Mouse (Mus musculus): ENCODE results near the gene Herc3. TPM values are rescaled to one million over a fixed set of nuclear protein-coding genes. Genes with fewer than 3 reads are reported as not detected.

The Herc3 gene
- polyA plus RNA-seq, 1 experiment from 2014 or later, result 13.8 TPM

DNA sequence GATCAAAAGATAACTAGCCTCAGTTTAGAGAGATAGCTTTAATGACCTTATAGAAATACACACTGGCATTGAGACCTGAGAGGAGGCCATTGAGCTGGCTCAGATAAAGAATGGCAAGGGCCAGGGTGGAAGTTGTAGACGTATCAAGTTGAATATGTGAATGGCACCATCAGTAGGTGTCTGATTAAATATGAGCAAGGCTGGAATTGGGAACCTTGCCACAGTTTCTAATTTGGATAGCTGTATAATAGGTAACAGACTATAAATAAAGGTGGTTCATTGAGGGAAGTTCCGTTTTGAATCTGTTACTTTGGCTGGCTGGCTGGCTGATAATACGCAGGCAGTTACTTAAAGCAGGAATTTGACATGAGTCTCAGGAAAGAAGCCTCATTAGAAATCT, 65.4 kb downstream of the Herc3 start:
- Histone ChIP-seq H3K4me3 (ENCODE audit: low read depth, low read length) (no peak overlapping the region), H3K27me3 (replicated peaks; ENCODE audit: control insufficient read depth, insufficient read depth, low read length) (no peaks in the 10 kb centered on the region), H3K4me2 (ENCODE audit: low read depth, low read length) (no peak overlapping the region), H3K27ac (replicated peaks; ENCODE audit: low read depth, low read length) (no peak overlapping the region), H3K36me3 (ENCODE audit: control insufficient read depth, insufficient read depth, low read length) (peaks cover 5% of the 10 kb centered on the region; the same call in 1 of the 2 replicates), H3K4me1 (ENCODE audit: control insufficient read depth, insufficient read depth, low read length) (no peaks in the 10 kb centered on the region), H3K9me3 (ENCODE audit: control insufficient read depth, low read length) (no peaks in the 10 kb centered on the region), H3K9ac (ENCODE audit: low read depth, low read length) (no peak overlapping the region)
- DNase-seq (ENCODE audit: low spot score) (no peak), ATAC-seq (ENCODE audit: low read depth) (no peak)
- 87% methylated on average over 3 of the region's 3 CpGs for WGBS

DNA sequence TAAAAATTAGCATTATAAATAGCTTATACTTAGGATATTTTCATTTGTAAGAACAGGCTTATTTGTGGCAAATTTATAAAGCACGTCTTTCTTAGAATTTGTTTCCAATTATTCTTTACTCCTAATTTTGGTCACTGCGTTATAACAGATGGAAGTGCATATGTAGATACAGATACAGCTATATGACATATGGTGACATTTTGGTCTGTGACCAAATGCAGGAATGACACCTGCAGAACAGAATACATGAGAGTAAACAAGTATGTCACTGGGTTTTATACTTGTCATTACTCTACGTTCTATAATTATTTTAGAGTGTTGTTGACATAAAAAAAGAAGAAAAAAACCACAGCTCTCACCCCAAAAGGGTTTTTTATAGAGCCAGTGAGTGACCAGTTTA, 67.8 kb downstream of the Herc3 start:
- 85% methylated on average over 3 of the region's 3 CpGs for WGBS

DNA sequence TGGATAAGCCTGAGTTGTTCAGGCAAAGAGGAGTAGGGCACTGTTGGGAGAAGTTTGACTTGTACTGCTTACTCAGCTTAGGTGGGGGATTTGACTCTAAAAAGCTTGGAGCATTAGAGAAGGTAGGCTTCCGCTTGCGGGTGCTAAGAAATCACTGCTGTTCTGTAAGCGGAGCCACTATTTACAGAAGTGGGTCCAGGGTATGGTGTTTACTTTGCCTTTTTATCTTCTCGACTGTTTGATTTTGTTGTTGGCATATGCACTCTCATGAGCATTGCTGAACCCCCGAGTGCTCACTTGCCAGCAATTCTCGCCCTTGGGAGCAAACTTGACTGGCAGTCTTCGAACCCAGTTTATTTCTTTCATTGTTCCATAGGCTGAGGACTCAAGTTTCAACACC, 69.3 kb downstream of the Herc3 start:
- H3K9me3 ChIP-seq (ENCODE audit: control insufficient read depth, low read length), result 0 out of 2 replicates have a peak, but pooled peaks cover 4% of the 10 kb centered on the region
- no peak overlapping the region for H3K4me3 ChIP-seq (ENCODE audit: low read depth, low read length)
- H3K9ac ChIP-seq (ENCODE audit: low read depth, low read length), result no peak overlapping the region
- WGBS, result 78% methylated on average over 7 of the region's 7 CpGs
- no peaks in the 10 kb centered on the region for H3K4me1 ChIP-seq (ENCODE audit: control insufficient read depth, insufficient read depth, low read length)
- H3K4me2 ChIP-seq (ENCODE audit: low read depth, low read length), result no peak overlapping the region
- H3K27ac ChIP-seq (replicated peaks; ENCODE audit: low read depth, low read length), result no peak overlapping the region
- no peaks in the 10 kb centered on the region for H3K36me3 ChIP-seq (ENCODE audit: control insufficient read depth, insufficient read depth, low read length)
- no peaks in the 10 kb centered on the region for H3K27me3 ChIP-seq (replicated peaks; ENCODE audit: control insufficient read depth, insufficient read depth, low read length)
- ATAC-seq (ENCODE audit: low read depth), result no peak; the same call in 1 of the 2 replicates
- no peak for DNase-seq (ENCODE audit: low spot score)

More for the DNA sequence above, 67.8 kb downstream of the Herc3 start:
- no peaks in the 10 kb centered on the region for H3K27me3 ChIP-seq (replicated peaks; ENCODE audit: control insufficient read depth, insufficient read depth, low read length)
- peaks cover 5% of the 10 kb centered on the region; the same call in 1 of the 2 replicates for H3K36me3 ChIP-seq (ENCODE audit: control insufficient read depth, insufficient read depth, low read length)
- ATAC-seq (ENCODE audit: low read depth) (no peak), DNase-seq (ENCODE audit: low spot score) (no peak)
- H3K9ac ChIP-seq (ENCODE audit: low read depth, low read length), result no peak overlapping the region
- no peaks in the 10 kb centered on the region for H3K9me3 ChIP-seq (ENCODE audit: control insufficient read depth, low read length)
- no peak overlapping the region for H3K27ac ChIP-seq (replicated peaks; ENCODE audit: low read depth, low read length)
- H3K4me1 ChIP-seq (ENCODE audit: control insufficient read depth, insufficient read depth, low read length), result no peaks in the 10 kb centered on the region
- H3K4me2 ChIP-seq (ENCODE audit: low read depth, low read length), result no peak overlapping the region
- H3K4me3 ChIP-seq (ENCODE audit: low read depth, low read length), result no peak overlapping the region

DNA sequence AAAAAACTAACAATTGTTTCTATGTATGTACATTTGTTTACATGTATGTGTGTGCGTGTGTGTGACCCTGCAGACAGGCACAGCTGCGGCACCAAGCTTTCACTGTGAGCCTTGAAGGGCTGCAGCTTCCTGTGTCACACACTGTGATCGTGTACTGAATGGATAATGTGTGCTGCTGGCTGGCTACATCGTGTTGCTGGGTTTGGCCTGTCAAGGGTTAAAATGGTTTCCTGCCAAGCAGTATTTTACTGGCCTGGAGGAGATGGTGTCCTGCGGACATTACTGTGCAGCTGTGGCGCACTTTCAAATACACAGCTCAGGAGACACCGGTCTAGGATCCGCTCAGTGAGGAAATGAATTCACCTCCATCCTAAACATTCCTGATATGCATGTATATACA, 71.9 kb downstream of the Herc3 start:
- ATAC-seq (ENCODE audit: low read depth) (peak; percentile 27; the same call in 1 of the 2 replicates), DNase-seq (ENCODE audit: low spot score) (no peak)
- no peak overlapping the region for H3K4me3 ChIP-seq (ENCODE audit: low read depth, low read length)
- no peak overlapping the region for H3K27ac ChIP-seq (replicated peaks; ENCODE audit: low read depth, low read length)
- H3K4me1 ChIP-seq (ENCODE audit: control insufficient read depth, insufficient read depth, low read length), result no peaks in the 10 kb centered on the region
- 25% methylated on average over 8 of the region's 8 CpGs for WGBS
- no peak overlapping the region for H3K9ac ChIP-seq (ENCODE audit: low read depth, low read length)
- no peaks in the 10 kb centered on the region for H3K27me3 ChIP-seq (replicated peaks; ENCODE audit: control insufficient read depth, insufficient read depth, low read length)
- no peaks in the 10 kb centered on the region for H3K36me3 ChIP-seq (ENCODE audit: control insufficient read depth, insufficient read depth, low read length)
- no peak overlapping the region for H3K4me2 ChIP-seq (ENCODE audit: low read depth, low read length)
- H3K9me3 ChIP-seq (ENCODE audit: control insufficient read depth, low read length), result peaks cover 29% of the 10 kb centered on the region

DNA sequence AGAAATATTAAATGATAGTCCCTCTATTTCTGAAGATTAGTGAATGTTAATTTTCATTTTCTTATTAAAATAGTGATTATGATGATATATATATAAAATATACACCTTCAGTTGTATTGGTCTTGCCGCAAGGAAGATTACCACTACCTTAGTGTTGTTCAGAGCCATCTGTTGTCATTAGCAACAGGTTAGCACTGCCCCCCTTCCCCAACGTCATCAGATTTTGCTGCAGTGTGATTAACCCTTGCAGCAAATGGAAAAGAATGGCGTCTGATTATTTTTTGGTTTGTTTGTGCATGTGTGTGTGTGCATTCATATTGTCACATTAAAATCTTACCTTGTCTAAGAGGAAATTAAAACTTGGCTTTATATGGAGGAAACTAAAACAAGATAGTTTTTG, 73.3 kb downstream of the Herc3 start:
- no peaks in the 10 kb centered on the region for H3K36me3 ChIP-seq (ENCODE audit: control insufficient read depth, insufficient read depth, low read length)
- no peak overlapping the region for H3K9ac ChIP-seq (ENCODE audit: low read depth, low read length)
- DNase-seq (ENCODE audit: low spot score) (no peak), ATAC-seq (ENCODE audit: low read depth) (no peak)
- H3K9me3 ChIP-seq (ENCODE audit: control insufficient read depth, low read length), result peaks cover 34% of the 10 kb centered on the region
- no peaks in the 10 kb centered on the region for H3K27me3 ChIP-seq (replicated peaks; ENCODE audit: control insufficient read depth, insufficient read depth, low read length)
- WGBS, result 45% methylated on average over 3 of the region's 3 CpGs
- H3K4me3 ChIP-seq (ENCODE audit: low read depth, low read length), result no peak overlapping the region
- no peak overlapping the region for H3K4me2 ChIP-seq (ENCODE audit: low read depth, low read length)
- H3K4me1 ChIP-seq (ENCODE audit: control insufficient read depth, insufficient read depth, low read length), result no peaks in the 10 kb centered on the region
- no peak overlapping the region for H3K27ac ChIP-seq (replicated peaks; ENCODE audit: low read depth, low read length)

DNA sequence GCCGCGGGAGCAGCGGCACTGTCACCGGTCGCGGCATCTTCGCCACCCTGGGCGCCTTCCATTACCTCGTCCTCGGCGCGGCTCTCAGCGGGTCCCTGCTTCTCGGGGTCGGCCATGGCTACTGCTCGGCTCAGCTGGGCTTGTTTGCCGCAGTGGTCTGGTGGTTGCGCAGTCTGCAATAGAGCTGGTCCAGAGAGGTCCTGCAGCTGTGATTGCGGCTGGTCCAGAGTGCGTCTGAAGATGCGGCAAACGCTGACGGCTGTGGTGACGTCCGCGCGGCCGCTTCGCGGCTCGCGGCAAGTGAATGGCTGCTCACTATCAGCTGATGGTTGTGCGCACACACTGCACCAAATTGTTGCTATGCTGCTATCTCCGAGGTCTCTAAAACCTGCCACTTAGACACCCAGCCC, 75.6 kb downstream of the Herc3 start, which contains the start of gene Nap1l5:
TSS of gene Nap1l5 (minus strand) at position 225 of the 410 bp plus-strand sequence.
- ATAC-seq (ENCODE audit: low read depth) (peak; percentile 80), DNase-seq (ENCODE audit: low spot score) (no peak)
- Histone ChIP-seq H3K36me3 (ENCODE audit: control insufficient read depth, insufficient read depth, low read length) (no peaks in the 10 kb centered on the region), H3K27me3 (replicated peaks; ENCODE audit: control insufficient read depth, insufficient read depth, low read length) (no peaks in the 10 kb centered on the region), H3K9me3 (ENCODE audit: control insufficient read depth, low read length) (peaks cover 34% of the 10 kb centered on the region), H3K4me3 (ENCODE audit: low read depth, low read length) (peak within 1 kb of the TSS; percentile 41), H3K27ac (replicated peaks; ENCODE audit: low read depth, low read length) (no peak within 1 kb of the TSS), H3K4me2 (ENCODE audit: low read depth, low read length) (peak within 1 kb of the TSS; percentile 76), H3K9ac (ENCODE audit: low read depth, low read length) (peak within 1 kb of the TSS; percentile 56), H3K4me1 (ENCODE audit: control insufficient read depth, insufficient read depth, low read length) (no peaks in the 10 kb centered on the region)
- WGBS, result 65% methylated on average over 25 of the region's 34 CpGs

DNA sequence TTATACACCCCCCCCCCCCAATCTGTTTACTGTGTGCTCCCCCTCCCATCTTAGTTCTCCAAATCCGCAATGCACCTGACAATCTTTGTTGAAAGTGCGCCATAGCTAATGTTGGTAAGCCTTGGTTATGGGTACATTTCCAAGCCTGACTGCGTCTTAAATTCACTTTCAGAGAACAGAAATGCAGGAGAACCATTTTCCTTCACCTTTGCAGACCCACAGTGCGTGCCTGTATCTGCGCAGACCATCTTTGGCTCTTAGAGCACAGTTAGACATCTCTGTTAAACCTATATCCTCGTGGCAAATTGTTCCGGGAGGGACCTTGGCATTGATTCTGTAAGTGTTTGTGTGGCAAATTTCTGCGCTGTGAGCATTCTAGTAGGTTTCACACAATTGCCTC, 76.1 kb downstream of the Herc3 start:
- ATAC-seq (ENCODE audit: low read depth) (no peak), DNase-seq (ENCODE audit: low spot score) (no peak)
- WGBS, result 84% methylated on average over 8 of the region's 8 CpGs
- no peak overlapping the region for H3K9ac ChIP-seq (ENCODE audit: low read depth, low read length)
- H3K27me3 ChIP-seq (replicated peaks; ENCODE audit: control insufficient read depth, insufficient read depth, low read length), result no peaks in the 10 kb centered on the region
- H3K4me3 ChIP-seq (ENCODE audit: low read depth, low read length), result peak overlapping the region; percentile 41
- H3K4me1 ChIP-seq (ENCODE audit: control insufficient read depth, insufficient read depth, low read length), result no peaks in the 10 kb centered on the region
- no peaks in the 10 kb centered on the region for H3K36me3 ChIP-seq (ENCODE audit: control insufficient read depth, insufficient read depth, low read length)
- no peak overlapping the region for H3K27ac ChIP-seq (replicated peaks; ENCODE audit: low read depth, low read length)
- H3K4me2 ChIP-seq (ENCODE audit: low read depth, low read length), result peak overlapping the region; percentile 76
- H3K9me3 ChIP-seq (ENCODE audit: control insufficient read depth, low read length), result peaks cover 34% of the 10 kb centered on the region

DNA sequence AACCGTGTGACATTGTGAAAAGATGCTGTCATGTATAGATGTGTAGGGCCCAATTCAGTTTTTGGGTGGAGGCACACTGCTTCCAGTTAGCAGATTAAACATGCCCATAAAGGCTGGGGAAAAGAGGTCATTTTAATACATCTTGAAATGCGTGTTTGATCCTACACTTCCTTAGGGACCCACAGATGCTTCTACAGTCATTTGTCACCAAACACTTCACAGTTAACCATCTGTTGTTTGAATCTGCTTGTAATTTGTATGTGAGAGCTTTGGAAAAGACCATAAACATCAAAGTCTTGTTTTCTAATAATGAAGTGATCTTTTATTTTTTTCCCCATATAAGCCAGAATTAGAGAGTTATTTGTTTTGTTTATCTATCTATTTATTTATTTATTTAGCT, 76.5 kb downstream of the Herc3 start:
- WGBS, result 87% methylated on average over 2 of the region's 2 CpGs
- DNase-seq (ENCODE audit: low spot score), result no peak

DNA sequence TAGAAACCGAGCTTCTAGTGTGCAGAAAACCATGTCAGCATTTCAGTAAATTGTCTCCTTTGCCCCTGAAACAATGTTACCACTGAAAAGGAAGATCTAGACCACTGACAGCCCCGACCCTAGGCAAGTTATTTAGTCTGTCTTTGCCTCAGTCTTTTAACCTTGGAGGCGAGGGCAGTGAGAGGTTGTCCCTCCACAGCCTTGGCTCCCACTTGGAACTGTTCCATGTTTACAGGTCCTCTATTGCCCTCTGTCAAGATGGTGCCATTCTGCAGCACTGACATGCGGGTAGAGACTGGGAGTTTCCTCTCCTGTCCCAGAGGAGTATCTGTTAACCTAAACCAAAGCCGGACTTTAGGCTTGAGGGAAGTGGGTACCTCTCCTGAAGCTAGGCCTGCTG, 81.6 kb downstream of the Herc3 start:
- DNase-seq (ENCODE audit: low spot score) (no peak), ATAC-seq (ENCODE audit: low read depth) (no peak)
- Histone ChIP-seq H3K27ac (replicated peaks; ENCODE audit: low read depth, low read length) (no peak overlapping the region), H3K9ac (ENCODE audit: low read depth, low read length) (no peak overlapping the region), H3K9me3 (ENCODE audit: control insufficient read depth, low read length) (peaks cover 8% of the 10 kb centered on the region; the same call in 1 of the 2 replicates), H3K4me3 (ENCODE audit: low read depth, low read length) (no peak overlapping the region), H3K27me3 (replicated peaks; ENCODE audit: control insufficient read depth, insufficient read depth, low read length) (no peaks in the 10 kb centered on the region), H3K4me1 (ENCODE audit: control insufficient read depth, insufficient read depth, low read length) (no peaks in the 10 kb centered on the region), H3K36me3 (ENCODE audit: control insufficient read depth, insufficient read depth, low read length) (no peaks in the 10 kb centered on the region), H3K4me2 (ENCODE audit: low read depth, low read length) (no peak overlapping the region)
- WGBS, result 72% methylated on average over 5 of the region's 5 CpGs

More for the DNA sequence above, 76.5 kb downstream of the Herc3 start:
- H3K4me3 ChIP-seq (ENCODE audit: low read depth, low read length), result no peak overlapping the region
- no peak overlapping the region for H3K9ac ChIP-seq (ENCODE audit: low read depth, low read length)
- H3K9me3 ChIP-seq (ENCODE audit: control insufficient read depth, low read length), result peaks cover 34% of the 10 kb centered on the region
- no peaks in the 10 kb centered on the region for H3K27me3 ChIP-seq (replicated peaks; ENCODE audit: control insufficient read depth, insufficient read depth, low read length)
- no peaks in the 10 kb centered on the region for H3K4me1 ChIP-seq (ENCODE audit: control insufficient read depth, insufficient read depth, low read length)
- ATAC-seq (ENCODE audit: low read depth), result no peak
- no peak overlapping the region for H3K27ac ChIP-seq (replicated peaks; ENCODE audit: low read depth, low read length)
- no peak overlapping the region for H3K4me2 ChIP-seq (ENCODE audit: low read depth, low read length)
- no peaks in the 10 kb centered on the region for H3K36me3 ChIP-seq (ENCODE audit: control insufficient read depth, insufficient read depth, low read length)

All from embryonic facial prominence, embryonic 14.5 days (tissue).